Mouse (Mus musculus): ENCODE measurements around the gene Epop.

DNA sequence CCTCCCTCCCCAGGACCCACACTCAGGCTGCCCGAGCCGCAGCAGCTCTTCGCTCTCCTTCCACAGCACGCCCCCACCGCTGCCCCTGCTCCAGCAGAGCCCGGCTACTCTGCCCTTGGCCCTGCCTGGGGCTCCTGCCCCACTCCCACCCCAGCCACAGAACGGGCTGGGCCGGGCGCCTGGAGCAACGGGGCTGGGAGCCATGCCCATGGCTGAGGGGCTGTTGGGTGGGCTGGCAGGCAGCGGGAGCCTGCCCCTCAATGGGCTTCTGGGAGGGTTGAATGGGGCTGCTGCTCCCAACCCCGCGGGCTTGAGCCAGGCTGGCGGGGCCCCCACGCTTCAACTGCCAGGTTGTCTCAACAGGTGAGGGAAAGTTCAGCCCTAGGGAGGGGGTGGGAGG lies 48.8 kb upstream of the Epop start:
- TF ChIP-seq EP300 (IDR thresholded peaks at IDR 0.05; ENCODE audit: insufficient read depth, low read depth, low read length) (no peak), POLR2A (IDR thresholded peaks at IDR 0.05; ENCODE audit: insufficient read depth, low read depth, low read length) (no peak)

Data from heart, adult 2 months (tissue).